Mouse (Mus musculus) monocyte, adult 2 months (primary cell): ENCODE data around the gene Trabd.

Experiments used
- DNase-seq, 2 experiments: peaks; one replicate each; pipeline ENCODE4 v3.0.0; 2022; ENCODE audit warnings: low spot score in 2 of 2, low read depth in 1 of 2

Gene Trabd

DNA sequence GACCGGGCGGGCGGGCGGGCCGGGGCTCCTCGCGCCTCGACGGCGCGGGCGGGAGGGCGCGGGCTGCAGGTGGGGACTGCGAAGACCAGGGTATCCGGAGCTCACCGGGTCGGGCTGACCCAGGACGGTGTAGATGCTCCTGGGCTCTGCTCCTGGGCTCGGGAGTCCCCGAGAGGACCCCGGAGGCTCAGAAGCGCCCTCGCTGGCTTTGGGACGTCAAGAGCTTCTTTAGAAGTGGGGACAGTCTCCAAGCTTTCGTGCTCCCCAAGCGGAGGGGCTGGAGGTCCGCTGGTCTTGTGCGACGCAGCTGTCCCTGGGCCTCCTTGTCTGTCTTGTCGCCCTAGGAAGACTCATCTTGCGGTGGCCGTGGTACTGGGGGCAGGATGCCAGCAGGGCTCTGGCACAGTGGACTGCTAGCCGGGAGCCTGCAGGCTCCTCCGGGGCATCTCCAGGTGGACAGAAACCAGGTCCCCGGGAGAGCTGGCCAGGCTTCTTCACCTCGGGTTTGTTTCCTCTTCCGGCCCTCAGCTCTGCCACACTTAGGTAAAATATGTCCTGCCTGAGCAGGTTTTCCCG is 1.3 kb downstream of the Trabd start:
- no peak for DNase-seq

DNA sequence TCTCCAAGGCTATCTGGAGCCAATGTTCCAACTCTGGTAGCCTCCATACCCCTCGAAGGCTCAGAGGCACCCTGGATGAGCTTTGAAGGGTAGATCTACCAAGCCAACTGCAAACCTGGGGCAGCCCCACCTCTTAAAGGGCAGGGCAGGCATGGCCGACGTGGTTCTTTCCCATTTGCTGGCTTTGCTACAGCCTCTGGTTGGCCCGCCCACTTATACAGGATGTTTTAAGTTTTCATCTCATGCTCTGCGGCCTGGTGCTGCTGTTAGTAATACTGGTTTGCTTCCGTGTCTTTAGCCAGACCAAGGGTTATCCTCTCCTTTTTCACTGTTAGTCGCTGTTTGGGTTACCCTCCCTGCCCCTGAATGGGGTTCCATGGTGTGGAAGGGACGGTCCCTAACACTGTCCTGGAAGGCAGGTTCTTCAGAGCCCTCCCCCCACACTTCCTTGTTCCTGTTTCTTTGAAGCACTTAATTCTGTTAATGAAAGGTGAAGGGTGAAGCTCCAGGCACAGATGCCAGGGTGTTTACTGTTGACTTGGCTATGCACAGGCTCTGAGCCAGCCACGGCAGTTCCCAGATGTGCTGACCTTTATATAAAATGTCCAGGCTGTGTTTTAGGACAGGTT is 3.4 kb downstream of the Trabd start:
- DNase-seq = peak; percentile 24 to 56

DNA sequence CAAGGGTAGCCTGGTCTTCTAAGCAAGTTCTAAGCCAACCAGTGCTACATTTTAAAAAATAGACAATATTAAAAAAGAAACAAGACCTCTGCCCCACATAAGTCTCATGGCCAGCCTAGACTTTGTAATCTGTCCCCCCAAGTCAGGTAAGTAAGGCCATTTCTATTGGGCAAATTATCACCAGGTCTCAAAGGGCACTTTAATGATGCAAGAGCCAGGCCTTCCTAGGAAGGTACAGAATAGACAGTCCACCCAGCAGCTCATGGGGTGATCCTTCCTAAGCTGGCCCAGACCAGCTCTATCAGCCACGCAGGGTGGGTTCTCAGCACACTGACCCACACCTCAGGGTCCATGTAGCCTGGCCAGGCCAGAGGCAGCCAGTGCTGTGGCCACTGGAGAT is 9.0 kb downstream of the Trabd start:
- no peak for DNase-seq

DNA sequence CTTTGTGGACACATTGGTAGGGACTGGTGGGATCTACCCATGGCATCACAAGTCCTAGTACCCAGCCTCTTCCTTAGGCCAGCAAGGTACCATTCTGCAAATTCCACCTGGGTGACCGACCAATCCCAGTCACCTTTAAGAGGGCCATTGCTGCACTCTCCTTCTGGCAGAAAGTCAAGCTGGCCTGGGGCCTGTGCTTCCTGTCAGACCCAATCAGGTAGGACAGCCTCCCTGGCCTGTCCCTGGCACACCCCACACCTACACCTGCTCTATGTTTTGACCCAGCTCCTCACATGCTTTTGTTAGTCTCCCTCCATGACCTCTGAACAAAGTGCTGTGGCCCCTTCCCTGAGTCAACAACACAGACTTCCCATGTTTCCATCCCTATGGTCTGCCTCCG is 9.9 kb downstream of the Trabd start:
- DNase-seq = no peak

DNA sequence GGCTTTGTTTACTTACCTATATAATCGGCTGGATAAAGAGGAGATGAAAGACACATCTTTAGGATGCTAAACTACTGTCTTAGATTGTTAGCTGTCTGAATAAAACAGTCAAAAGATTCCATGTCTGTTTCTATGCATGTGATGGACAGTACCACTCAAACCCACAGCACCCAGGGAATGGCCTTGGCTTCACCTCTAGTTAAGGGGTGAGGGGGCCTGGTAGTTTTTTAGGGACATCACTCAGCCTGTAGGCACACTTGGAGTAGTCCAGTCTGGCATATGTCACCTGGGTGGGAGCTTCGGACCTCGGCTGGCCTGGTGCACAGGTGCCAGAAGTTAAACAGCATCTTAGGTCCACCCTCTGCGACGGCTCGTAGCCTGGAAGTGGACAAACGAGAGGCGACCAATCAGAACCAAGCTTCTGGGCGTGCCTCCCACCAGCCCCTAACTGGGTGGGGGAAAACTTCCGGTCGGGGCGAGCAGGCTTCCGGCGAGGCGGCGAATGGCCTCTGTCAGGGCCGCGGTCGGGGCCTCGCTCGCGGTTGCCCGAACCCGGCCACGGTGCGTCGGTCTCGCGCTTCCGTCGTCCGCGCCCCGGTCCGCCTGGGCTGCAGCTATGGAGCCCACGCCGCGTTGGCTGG is 13.8 kb downstream of the Trabd start, which contains the start of gene Selenoo:
Selenoo (plus strand) TSS at position 478 of the 641 bp plus-strand sequence.
- DNase-seq = peak; percentile 26 to 53

DNA sequence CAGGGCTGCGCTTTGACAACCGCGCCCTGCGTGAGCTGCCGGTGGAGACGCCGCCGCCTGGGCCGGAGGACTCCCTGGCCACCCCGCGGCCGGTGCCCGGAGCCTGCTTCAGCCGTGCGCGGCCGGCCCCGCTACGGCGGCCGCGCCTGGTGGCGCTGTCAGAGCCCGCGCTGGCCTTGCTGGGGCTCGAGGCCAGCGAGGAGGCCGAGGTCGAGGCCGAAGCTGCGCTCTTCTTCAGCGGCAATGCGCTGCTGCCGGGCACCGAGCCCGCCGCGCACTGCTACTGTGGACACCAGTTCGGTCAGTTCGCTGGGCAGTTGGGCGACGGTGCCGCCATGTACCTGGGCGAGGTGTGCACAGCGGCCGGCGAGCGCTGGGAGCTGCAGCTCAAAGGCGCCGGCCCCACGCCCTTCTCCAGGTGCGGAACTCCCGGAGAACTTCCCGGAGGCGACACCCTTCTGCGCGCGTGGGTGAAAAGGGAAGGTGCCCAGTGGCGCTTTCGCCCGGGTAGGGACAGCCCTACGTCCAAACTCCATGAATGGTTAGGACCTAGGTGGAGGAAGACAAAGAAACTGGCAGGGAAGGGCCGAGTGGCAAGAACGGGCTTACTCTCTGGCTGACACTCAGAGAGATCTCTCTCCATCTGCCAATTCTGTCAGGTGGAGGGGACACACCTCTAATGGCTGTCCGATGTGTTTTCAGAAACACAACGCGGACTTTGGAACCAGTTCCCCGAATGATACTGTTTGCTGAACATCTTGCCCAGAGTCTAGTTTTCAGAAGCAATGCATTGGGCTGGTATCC is 14.5 kb downstream of the Trabd start:
- DNase-seq = no peak

DNA sequence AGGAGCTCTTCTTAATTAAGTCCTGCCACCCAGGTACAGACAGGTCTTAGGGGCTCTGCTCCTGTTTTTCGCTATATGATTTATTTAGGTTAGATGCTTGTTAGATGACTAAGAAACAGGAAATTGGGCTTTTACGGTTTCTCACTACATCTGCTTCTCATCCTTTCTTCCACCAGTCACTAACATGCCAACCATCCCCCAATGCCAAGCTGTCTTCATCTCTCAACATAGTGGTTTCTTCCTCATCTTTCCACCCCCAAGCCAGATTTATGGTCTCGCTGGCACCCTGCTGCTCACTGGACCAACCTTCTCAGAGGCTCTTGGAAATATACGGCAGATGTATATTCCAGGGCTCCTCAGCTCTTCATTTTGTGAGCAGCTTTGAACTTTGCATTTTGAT is 15.7 kb downstream of the Trabd start:
- no peak for DNase-seq

DNA sequence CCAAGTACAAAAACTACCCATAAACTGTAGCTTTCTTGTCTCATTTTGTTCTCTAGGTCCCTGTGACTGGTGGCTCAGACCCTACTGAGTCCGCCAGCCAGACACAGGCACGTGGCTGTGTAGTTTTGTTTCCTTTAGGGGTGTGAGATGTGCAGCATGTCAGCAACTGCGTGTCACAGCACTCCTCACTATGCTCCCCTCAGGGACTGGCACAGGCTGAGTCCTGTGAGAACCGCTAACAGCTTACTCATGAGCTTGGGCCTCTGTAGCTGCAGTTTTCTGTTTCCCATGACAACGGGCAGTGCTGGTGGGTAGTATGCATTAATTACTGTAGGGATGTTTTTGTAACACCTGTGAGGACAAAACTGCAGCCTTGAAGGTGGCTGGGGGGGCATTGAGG is 17.3 kb downstream of the Trabd start:
- no peak for DNase-seq

DNA sequence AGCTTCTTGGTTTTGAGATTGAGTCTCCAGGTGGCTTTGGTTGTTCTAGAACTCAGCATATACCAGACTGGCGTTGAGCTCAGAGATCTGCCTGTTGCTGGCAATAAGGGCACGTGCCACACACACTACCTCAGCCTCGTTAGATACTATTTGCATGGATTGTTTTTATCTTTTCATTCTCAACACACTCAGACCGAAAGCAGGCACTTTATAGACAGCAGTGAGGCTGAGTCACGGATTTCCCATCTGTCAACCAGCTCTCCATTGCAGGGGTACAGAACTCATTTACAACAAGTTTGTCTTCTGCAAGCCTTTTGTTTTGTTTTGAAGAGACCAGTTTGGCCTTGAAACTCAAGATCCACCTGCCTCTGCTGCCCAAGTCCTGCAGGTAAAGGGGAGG is 22.5 kb downstream of the Trabd start:
- DNase-seq = no peak

DNA sequence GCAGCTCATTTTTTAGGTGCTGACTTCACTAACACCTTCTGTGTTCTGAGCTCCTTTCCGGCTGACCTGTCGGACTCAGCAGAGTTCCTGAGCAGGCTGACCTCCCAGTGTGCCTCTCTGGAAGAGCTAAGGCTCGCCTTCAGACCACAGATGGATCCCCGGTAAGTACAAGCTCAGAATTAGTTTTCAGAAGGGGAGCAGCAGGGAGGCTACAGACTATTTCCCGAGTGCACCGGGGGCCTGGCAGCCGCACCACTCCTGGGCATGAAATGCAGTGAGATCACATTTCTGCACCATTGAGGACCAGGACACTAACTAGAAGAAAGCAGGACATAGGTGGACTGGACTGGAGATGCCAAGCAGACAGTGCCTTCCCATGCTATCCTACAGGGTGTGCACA is 23.7 kb downstream of the Trabd start:
- no peak for DNase-seq

DNA sequence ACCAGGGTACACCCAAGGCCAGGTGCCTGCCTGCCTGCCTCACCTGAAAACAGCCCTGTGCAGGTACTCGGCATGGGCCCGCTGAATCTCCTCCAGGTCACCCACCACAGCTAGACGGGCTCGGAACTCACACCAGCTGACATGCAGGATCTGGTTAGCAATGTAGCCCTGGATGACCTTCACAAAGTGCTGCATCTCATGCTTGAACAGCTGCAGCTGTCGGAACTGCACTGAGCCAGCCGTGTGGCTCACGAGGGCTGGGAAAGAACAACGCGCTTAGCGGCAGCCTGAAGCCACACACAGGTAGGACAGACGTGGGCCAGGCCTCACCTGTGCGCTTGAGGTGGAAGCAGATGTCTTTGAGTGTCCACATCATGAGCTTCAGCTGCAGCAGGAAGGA is 25.9 kb downstream of the Trabd start:
- no peak for DNase-seq

DNA sequence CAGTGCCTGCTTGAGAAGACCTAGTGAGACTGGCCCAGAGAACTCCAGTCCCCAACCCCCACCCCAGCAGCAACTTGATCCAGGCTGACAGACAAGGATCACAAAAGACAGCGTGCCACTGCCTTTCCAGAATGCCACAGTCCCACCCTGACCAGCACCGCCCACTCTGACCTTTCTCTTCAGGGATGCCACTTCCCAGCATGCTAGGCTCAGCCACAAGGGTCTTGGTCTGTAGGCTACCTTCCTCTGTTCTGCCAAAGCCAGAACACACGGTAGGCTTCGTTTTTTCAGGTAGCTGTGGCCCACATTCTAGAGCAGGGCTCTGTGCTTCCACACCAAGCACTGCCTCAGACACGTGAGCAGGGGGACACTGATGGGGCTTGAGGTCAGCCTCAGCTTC is 27.7 kb downstream of the Trabd start:
- DNase-seq = no peak

DNA sequence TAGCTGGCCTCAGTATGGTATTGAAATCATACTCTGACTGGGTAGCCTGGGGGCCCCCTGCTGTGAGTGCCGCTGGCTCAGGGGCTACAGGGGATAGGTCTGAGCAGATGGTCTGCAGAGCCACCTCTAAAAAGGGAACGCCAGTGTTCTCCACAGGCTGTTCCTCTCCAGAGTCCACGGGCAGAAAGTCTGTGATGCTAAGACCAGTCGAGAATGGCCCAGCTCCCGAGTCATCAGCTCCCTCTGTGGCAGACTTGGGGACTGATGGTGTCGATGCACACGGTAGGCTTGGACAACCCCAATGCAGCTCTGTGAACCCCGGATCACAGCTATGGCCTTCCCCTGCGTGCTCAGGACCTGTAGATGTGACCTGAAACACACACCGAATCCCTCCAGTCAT is 29.0 kb downstream of the Trabd start:
- no peak for DNase-seq

DNA sequence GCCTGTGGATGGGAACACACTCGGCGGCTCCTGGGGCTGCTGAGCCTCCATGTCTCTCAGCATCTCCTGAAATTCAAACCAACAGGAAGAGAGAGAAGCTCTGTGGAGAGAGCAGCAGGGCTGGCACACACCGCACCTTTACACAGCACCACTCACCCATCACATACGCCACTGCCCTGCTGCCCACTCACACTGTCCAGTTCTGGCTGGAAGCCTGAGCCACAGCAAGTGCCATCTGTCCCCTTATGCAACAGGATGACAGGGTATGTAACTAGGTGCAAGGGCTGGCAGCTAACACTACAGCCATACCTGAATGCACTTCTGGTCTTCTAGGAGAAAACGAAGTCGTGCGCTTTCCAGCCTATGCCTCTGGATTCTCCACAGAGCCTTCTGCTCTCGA is 29.5 kb downstream of the Trabd start:
- DNase-seq = no peak

DNA sequence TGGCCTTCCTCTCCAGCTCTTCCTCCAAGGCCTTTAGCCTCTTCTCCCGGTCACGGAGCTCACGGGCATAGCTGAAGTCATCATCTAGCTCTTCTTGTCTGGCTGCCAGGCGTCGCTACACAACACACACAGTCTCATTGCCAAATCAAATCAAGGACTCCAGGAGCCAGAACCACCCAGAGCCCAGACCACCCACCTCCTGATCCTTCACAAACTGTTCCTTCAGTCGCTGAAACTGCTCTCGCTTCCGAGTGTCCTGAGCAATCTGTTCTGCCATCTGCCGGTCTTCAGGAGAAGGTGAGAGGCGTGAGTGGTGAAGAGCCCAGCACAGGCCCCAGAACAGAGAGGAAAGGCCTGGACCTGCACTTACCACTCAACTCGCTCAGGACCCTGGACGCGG is 31.1 kb downstream of the Trabd start:
- DNase-seq = no peak

DNA sequence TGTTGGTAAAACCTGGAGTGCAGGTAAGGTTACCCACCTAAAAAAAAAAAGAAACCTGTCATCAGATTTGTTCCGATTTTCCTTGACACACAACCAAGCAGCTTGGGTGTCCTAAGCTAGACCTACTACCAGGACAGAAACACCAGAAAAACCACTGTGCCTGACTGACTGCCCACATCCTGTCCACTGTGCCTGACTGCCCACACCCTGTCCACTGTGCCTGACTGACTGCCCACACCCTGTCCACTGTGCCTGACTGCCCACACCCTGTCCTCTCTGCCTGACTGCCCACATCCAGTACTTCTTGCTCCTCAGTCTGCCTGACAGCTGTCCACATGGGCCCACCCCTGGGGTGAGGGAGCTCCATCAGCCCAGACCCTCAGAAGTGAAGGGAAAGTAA is 32.1 kb downstream of the Trabd start:
- no peak for DNase-seq

DNA sequence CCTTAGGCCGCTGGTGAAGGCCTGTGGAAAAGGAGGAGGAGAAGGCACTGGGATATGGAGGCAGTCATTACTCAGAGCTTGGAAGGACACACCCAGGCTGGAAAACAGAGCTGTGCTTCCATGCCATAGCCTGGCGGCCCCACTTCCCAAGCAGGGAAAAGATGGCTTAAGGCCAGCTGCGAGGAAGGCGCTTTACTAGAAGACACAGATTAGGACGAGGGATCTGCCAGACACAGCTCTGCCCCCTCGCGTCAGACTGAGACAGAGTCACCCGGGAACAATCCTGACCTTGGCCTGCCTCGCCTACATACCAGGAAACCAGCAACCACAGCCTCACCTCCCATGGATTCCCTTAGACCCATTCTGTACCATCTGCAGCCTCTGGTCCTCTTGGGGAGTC is 35.2 kb downstream of the Trabd start:
- DNase-seq = no peak

DNA sequence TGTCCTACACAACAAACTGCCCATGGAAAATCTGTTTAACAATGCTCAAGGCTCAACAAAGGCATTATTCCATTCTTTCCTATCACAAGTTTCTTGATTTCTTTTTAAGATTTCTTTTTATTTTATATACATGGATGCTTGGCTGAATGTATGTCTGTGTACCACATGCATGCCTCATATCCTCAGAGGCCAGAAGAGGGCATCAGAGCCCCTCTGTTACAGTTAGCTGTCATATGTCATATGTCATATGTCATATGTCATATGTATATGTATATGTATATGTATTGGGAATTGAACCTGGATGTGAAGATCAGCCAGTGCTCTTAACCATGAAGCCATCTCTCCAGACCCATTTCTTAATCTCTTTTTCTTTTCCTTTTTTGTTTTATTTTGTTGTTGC is 43.1 kb downstream of the Trabd start:
- DNase-seq = no peak

DNA sequence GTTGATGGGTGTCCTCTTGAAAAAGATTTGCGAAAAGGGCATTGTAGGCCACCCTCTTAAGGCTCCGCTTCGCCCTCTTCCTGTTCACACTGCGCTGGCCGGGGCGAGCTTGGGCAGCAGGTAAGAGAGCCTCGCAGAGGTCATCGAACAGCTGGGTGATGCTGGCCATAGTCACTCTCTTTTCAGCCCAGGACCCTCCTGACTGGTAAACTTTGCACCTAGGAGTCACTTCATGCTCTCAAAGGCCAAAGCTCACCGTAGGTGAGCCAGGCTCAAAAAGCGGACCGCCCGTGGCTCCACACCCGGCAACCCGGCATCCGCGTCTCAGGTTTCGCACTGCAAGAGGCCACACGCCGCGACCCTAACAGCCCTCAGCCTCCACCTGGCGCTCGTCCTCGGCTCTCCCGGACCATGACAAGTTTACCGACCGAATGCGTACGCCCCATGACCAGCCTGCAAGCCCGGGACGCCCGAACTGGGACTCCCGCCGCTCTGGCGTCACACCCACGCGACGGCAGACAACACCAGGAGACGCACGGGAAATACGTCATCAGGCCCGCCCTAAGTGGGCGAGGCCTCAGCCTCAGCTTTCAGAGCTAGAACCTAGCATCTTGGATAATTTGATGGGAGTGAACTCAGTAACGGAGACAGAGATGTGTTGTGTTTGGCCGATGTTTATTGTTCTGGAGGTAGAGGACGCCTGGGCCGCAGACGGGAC is 47.9 kb downstream of the Trabd start, which contains the start of gene Tubgcp6:
Tubgcp6 (minus strand) TSS at position 464 of the 718 bp plus-strand sequence.
- peak; percentile 81 to 91 for DNase-seq

DNA sequence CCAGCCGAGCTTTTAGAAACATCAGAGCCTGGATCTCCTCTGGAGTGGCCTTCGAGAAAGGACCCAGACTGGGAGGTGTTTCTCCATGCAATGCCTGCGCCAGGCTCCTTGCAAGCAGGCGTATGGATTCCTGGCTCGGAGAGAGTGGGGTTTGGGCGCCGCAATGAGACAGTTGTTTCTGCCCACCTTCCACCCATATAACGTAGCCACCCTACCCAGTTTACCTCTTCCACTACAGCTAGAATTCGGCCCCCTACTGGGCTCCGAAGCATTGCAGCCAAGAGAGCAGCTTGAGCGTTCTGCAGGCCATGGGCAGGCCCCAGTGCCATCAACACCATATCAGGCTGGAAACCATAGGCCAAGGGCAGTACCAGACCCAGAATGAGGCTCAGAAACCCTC is 48.7 kb downstream of the Trabd start:
- no peak for DNase-seq

DNA sequence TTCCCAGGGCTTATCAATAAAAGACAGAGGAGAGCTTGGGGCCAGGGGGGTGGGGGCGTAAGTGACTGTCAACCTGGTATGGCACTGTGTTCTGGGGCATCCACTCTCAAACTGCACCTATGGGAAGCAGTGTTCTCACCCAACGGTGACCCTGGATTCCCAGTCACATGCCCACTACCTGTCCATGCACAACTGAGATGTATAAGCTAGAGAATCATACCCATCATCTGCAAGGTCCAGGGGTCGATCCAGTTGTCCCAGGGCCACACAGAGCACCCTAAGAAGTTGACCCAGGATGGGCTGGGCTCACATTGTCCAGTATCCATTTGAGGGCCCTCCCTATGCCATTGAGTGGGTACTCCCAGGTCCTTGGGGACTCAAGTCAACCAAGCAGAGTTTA is 49.4 kb downstream of the Trabd start:
- DNase-seq = no peak
